Mouse (Mus musculus) MEL (cell line): Measurements from ENCODE around the gene Gm21834. TPM values are rescaled to one million over a fixed set of nuclear protein-coding genes. Genes with fewer than 3 reads are reported as not detected.

ENCODE experiments used
- DNase-seq: peaks from one replicate; pipeline ENCODE4 v3.0.0; 2011; ENCODE audit warnings: low read depth, low spot score
- H3K27ac ChIP-seq: 2 replicates; pipeline ENCODE4 v1.5.1; 2012; ENCODE audit warnings: low read depth, mild to moderate bottlenecking, control low read depth, low read length, moderate library complexity; ENCODE audit not compliant: control insufficient read depth
- H3K27me3 ChIP-seq, 2 experiments: fragments of 150-350 bp in 1 of 2; sonication (generic) in 1 of 2; 2 replicates each; pipeline ENCODE4 v1.6.1; 2012; ENCODE audit warnings: low read length in 2 of 2, mild to moderate bottlenecking in 2 of 2, improper control_type of control experiment in 1 of 2, moderate library complexity in 1 of 2; ENCODE audit not compliant: insufficient read depth in 2 of 2, control insufficient read depth in 1 of 2
- H3K36me3 ChIP-seq, 2 experiments: 2 replicates each; pipeline ENCODE4 v1.6.1; 2012 to 2014; ENCODE audit warnings: low read length in 2 of 2, improper control_type of control experiment in 1 of 2, inconsistent platforms in 1 of 2, mild to moderate bottlenecking in 1 of 2; ENCODE audit not compliant: insufficient read depth in 2 of 2, control insufficient read depth in 1 of 2
- H3K4me1 ChIP-seq, 2 experiments: fragments of 150-350 bp in 1 of 2; sonication (generic) in 1 of 2; 2 replicates each; pipeline ENCODE4 v1.6.1; 2012; ENCODE audit warnings: low read length in 2 of 2, improper control_type of control experiment in 1 of 2, mild to moderate bottlenecking in 1 of 2; ENCODE audit not compliant: insufficient read depth in 2 of 2, control insufficient read depth in 1 of 2
- H3K4me3 ChIP-seq, 2 experiments: fragments of 150-350 bp in 1 of 2; sonication (generic) in 1 of 2; 2 replicates each; pipeline ENCODE4 v1.5.1; 2012; ENCODE audit warnings: low read depth in 2 of 2, low read length in 2 of 2, mild to moderate bottlenecking in 2 of 2, moderate library complexity in 2 of 2, control low read depth in 1 of 2, improper control_type of control experiment in 1 of 2; ENCODE audit not compliant: control insufficient read depth in 1 of 2, insufficient read depth in 1 of 2
- H3K79me2 ChIP-seq: 2 replicates; pipeline ENCODE4 v1.6.1; 2012; ENCODE audit warnings: mild to moderate bottlenecking, low read length, moderate library complexity; ENCODE audit not compliant: control insufficient read depth, poor library complexity, insufficient read depth
- H3K9ac ChIP-seq: 2 replicates; pipeline ENCODE4 v1.6.1; 2012; ENCODE audit warnings: low read depth, mild to moderate bottlenecking, control low read depth, low read length, moderate library complexity; ENCODE audit not compliant: control insufficient read depth, poor library complexity, severe bottlenecking
- H3K9me3 ChIP-seq: fragments of 150-350 bp; sonication (generic); replicated peaks from 2 replicates; pipeline ENCODE4 v1.6.1; 2012; ENCODE audit warnings: mild to moderate bottlenecking, low read length, improper control_type of control experiment, moderate library complexity; ENCODE audit not compliant: insufficient read depth
- CHD1 ChIP-seq: IDR thresholded peaks from 2 replicates; pipeline ENCODE4 v1.6.1; 2012; ENCODE audit warnings: low read depth, mild to moderate bottlenecking, inconsistent platforms, low read length, improper control_type of control experiment
- CHD2 ChIP-seq: IDR thresholded peaks from 2 replicates; pipeline ENCODE4 v1.6.1; 2011; ENCODE audit warnings: low read length, improper control_type of control experiment
- ETS1 ChIP-seq: IDR thresholded peaks from 2 replicates; pipeline ENCODE4 v1.6.1; 2012; ENCODE audit warnings: low read depth, mild to moderate bottlenecking, inconsistent platforms, low read length, improper control_type of control experiment, moderate library complexity
- GATA1 ChIP-seq: IDR thresholded peaks from 2 replicates; pipeline ENCODE4 v1.6.1; 2011; ENCODE audit warnings: low read depth, low read length, improper control_type of control experiment
- HCFC1 ChIP-seq: IDR thresholded peaks from 2 replicates; pipeline ENCODE4 v1.6.1; 2012; ENCODE audit warnings: low read depth, mild to moderate bottlenecking, inconsistent platforms, low read length, improper control_type of control experiment, moderate library complexity
- KAT2A ChIP-seq: conservative IDR thresholded peaks from 2 replicates; pipeline ENCODE4 v1.6.1; 2012; ENCODE audit warnings: low read depth, low read length, improper control_type of control experiment, inconsistent platforms
- MAFK ChIP-seq: IDR thresholded peaks from 2 replicates; pipeline ENCODE4 v1.6.1; 2011; ENCODE audit warnings: low read depth, mild to moderate bottlenecking, low read length, improper control_type of control experiment, borderline replicate concordance
- MAZ ChIP-seq: IDR thresholded peaks from 2 replicates; pipeline ENCODE4 v1.6.1; 2012; ENCODE audit warnings: low read depth, mild to moderate bottlenecking, inconsistent platforms, low read length, improper control_type of control experiment
- MXI1 ChIP-seq: IDR thresholded peaks from 2 replicates; pipeline ENCODE4 v1.6.1; 2011; ENCODE audit warnings: mild to moderate bottlenecking, low read depth, low read length, improper control_type of control experiment
- MYC ChIP-seq: IDR thresholded peaks from 2 replicates; pipeline ENCODE4 v1.6.1; 2011; ENCODE audit warnings: low read depth, mild to moderate bottlenecking, low read length, improper control_type of control experiment, moderate library complexity
- POLR2A ChIP-seq, 2 experiments: IDR thresholded peaks; 2 replicates each; pipeline ENCODE4 v1.6.1; 2011 to 2012; ENCODE audit warnings: low read length in 2 of 2, mild to moderate bottlenecking in 2 of 2, control low read depth in 1 of 2, improper control_type of control experiment in 1 of 2, low read depth in 1 of 2, moderate library complexity in 1 of 2; ENCODE audit not compliant: control insufficient read depth in 1 of 2, insufficient read depth in 1 of 2, poor library complexity in 1 of 2
- POLR2AphosphoS2 ChIP-seq: IDR thresholded peaks from 2 replicates; pipeline ENCODE4 v1.6.1; 2011; ENCODE audit warnings: low read length, improper control_type of control experiment
- RAD21 ChIP-seq: IDR thresholded peaks from 2 replicates; pipeline ENCODE4 v1.6.1; 2011; ENCODE audit warnings: mild to moderate bottlenecking, low read depth, low read length, improper control_type of control experiment
- RCOR1 ChIP-seq: IDR thresholded peaks from 2 replicates; pipeline ENCODE4 v1.6.1; 2012; ENCODE audit warnings: low read depth, mild to moderate bottlenecking, inconsistent platforms, low read length, improper control_type of control experiment
- SIN3A ChIP-seq: IDR thresholded peaks from 2 replicates; pipeline ENCODE4 v1.6.1; 2012; ENCODE audit warnings: low read length, improper control_type of control experiment, inconsistent platforms
- SMC3 ChIP-seq: IDR thresholded peaks from 2 replicates; pipeline ENCODE4 v1.6.1; 2011; ENCODE audit warnings: low read depth, low read length, improper control_type of control experiment
- TBP ChIP-seq: IDR thresholded peaks from 2 replicates; pipeline ENCODE4 v1.8.0; 2011; ENCODE audit warnings: low read depth, low read length, improper control_type of control experiment
- TCF12 ChIP-seq: IDR thresholded peaks from 2 replicates; pipeline ENCODE4 v1.6.1; 2014; ENCODE audit warnings: low read depth, mild to moderate bottlenecking, inconsistent platforms, low read length, improper control_type of control experiment, moderate library complexity
- ZKSCAN1 ChIP-seq: IDR thresholded peaks from 2 replicates; pipeline ENCODE4 v1.6.1; 2012; ENCODE audit warnings: low read depth, mild to moderate bottlenecking, inconsistent platforms, low read length, improper control_type of control experiment, moderate library complexity
- polyA plus RNA-seq, 2 experiments: library from polyadenylated mRNA; stranded (reverse) in 1 of 2; unstranded in 1 of 2; fragments of >175 nt in 1 of 2; fragments of >200 nt in 1 of 2; gene quantifications; 2 replicates each; pipeline versions ENCODE4 v1.2.1 to v1.2.4; 2012; ENCODE audit warnings: low replicate concordance in 2 of 2, low read depth in 1 of 2; ENCODE audit not compliant: insufficient read length in 2 of 2, insufficient read depth in 1 of 2, missing spikeins in 1 of 2
- total RNA-seq: library from RNA; depleted of rRNA; stranded (reverse); fragments of 300-350 nt; gene quantifications from 2 replicates; pipeline ENCODE4 v1.2.3, GENCODE M21; 2012

Gene Gm21834
- total and polyA plus RNA-seq, 3 experiments = not detected

GRCm38 (mm10) chr17:57770904-57771303 lies 28.9 kb upstream of the Gm21834 start (continued):
- TF ChIP-seq POLR2AphosphoS2 = no peak
- TF ChIP-seq MAFK = no peak
- TF ChIP-seq HCFC1 = no peak
- TF ChIP-seq CHD2 = no peak
- TF ChIP-seq MAZ = no peak
- no peak for TF ChIP-seq TCF12
- peak; percentile 33 for TF ChIP-seq SMC3
- no peak for TF ChIP-seq CHD1
- TF ChIP-seq RCOR1 = no peak
- no peak for TF ChIP-seq KAT2A
- no peak for TF ChIP-seq TBP
- no peak for TF ChIP-seq ZKSCAN1

GRCm38 (mm10) chr17:57768622-57769610 lies 26.9 kb upstream of the Gm21834 start, which contains the start of gene Cntnap5c:
Cntnap5c (plus strand) TSS chr17:57769570.
- H3K9me3 ChIP-seq = no peaks in the 10 kb centered on the region
- no peaks in the 10 kb centered on the region for H3K27me3 ChIP-seq
- no peaks in the 10 kb centered on the region for H3K4me1 ChIP-seq
- H3K79me2 ChIP-seq = no peaks in the 10 kb centered on the region
- no peaks in the 10 kb centered on the region for H3K36me3 ChIP-seq
- H3K4me3 ChIP-seq = no peak within 1 kb of the TSS
- no peak within 1 kb of the TSS for H3K9ac ChIP-seq
- TF ChIP-seq SIN3A = peak; percentile 73
- TF ChIP-seq MYC = no peak
- TF ChIP-seq MXI1 = peak; percentile 61
- TF ChIP-seq GATA1 = no peak
- TF ChIP-seq TBP = no peak
- no peak for TF ChIP-seq POLR2A (IDR thresholded peaks at IDR 0.05; ENCODE audit: control insufficient read depth in 1 of 2, insufficient read depth in 1 of 2, low read depth in 1 of 2, low read length in 2 of 2, poor library complexity in 1 of 2)
- no peak for TF ChIP-seq RAD21
- no peak for TF ChIP-seq ETS1
- no peak within 1 kb of the TSS for H3K27ac ChIP-seq
- DNase-seq = peak; percentile 71
